Mouse (Mus musculus) limb, embryonic 14.5 days (tissue): ENCODE results near the gene Wnt1. TPM values are rescaled to one million over a fixed set of nuclear protein-coding genes. Genes with fewer than 3 reads are reported as not detected.

Experiments used
- ATAC-seq: fragments of 200-750 bp; cut with Nextera tagmentation; 2 replicates; pipeline ENCODE4 v1.8.0; 2017; ENCODE audit warnings: low read depth, moderate number of reproducible peaks, moderate TSS enrichment; ENCODE audit not compliant: low FRiP score
- DNase-seq: peaks from one replicate; pipeline ENCODE4 v3.0.0-alpha.2; 2015; ENCODE audit warnings: low spot score
- H3K27ac ChIP-seq: fragments of 300-500 bp; sonication (generic); replicated peaks from 2 replicates; pipeline ENCODE4 v1.5.1; 2014; ENCODE audit warnings: low read depth, mild to moderate bottlenecking, low read length, moderate library complexity, mixed read lengths
- H3K27me3 ChIP-seq: fragments of 300-500 bp; sonication (generic); 2 replicates; pipeline ENCODE4 v1.6.1; 2014; ENCODE audit warnings: low read length, mixed read lengths; ENCODE audit not compliant: control insufficient read depth, insufficient read depth
- H3K36me3 ChIP-seq: fragments of 300-500 bp; sonication (generic); 2 replicates; pipeline ENCODE4 v1.6.1; 2014; ENCODE audit warnings: mild to moderate bottlenecking, low read length, moderate library complexity, mixed read lengths; ENCODE audit not compliant: control insufficient read depth, insufficient read depth
- H3K4me1 ChIP-seq: fragments of 300-500 bp; sonication (generic); 2 replicates; pipeline ENCODE4 v1.6.1; 2014; ENCODE audit warnings: antibody characterized with exemption, low read length, mixed read lengths; ENCODE audit not compliant: control insufficient read depth, insufficient read depth
- H3K4me2 ChIP-seq: fragments of 300-500 bp; sonication (generic); replicated peaks from 2 replicates; pipeline ENCODE4 v1.6.1; 2014; ENCODE audit warnings: low read depth, mild to moderate bottlenecking, low read length, moderate library complexity; ENCODE audit not compliant: severe bottlenecking
- H3K4me3 ChIP-seq: fragments of 300-500 bp; sonication (generic); replicated peaks from 2 replicates; pipeline ENCODE4 v1.5.1; 2014; ENCODE audit warnings: low read length
- H3K9ac ChIP-seq: fragments of 300-500 bp; sonication (generic); 2 replicates; pipeline ENCODE4 v1.6.1; 2014; ENCODE audit warnings: mild to moderate bottlenecking, low read depth, low read length, moderate library complexity; ENCODE audit not compliant: severe bottlenecking
- H3K9me3 ChIP-seq: fragments of 300-500 bp; sonication (generic); 2 replicates; pipeline ENCODE4 v1.6.1; 2016; ENCODE audit warnings: low read length; ENCODE audit not compliant: control insufficient read depth
- POLR2A ChIP-seq: fragments of 200-500 bp; IDR thresholded peaks from 2 replicates; pipeline ENCODE4 v1.8.0; 2012; ENCODE audit warnings: inconsistent platforms, mild to moderate bottlenecking, moderate library complexity, borderline replicate concordance; ENCODE audit not compliant: insufficient read depth, insufficient read length; ENCODE audit errors: extremely low read depth
- WGBS: fragments of 180-500 bp; shearing (Covaris S2); extraction: QIAGEN DNeasy Blood & Tissue Kit; methylation state at CpG from one replicate; pipeline ENCODE4 v1.1.7; 2014; 5-methylcytosine and 5-hydroxymethylcytosine counted together
- polyA plus RNA-seq, 2 experiments: library from polyadenylated mRNA; depleted of rRNA in 1 of 2; stranded (reverse) in 1 of 2; unstranded in 1 of 2; fragments of >200 nt; fragmentation: Nextera tagmentation in 1 of 2; extraction: Ambion mirVana in 1 of 2; gene quantifications; 2 replicates each; pipeline versions ENCODE4 v1.2.1 to v1.2.3; 2012 to 2014

The Wnt1 gene
- polyA plus RNA-seq, 2 experiments, result not detected

DNA sequence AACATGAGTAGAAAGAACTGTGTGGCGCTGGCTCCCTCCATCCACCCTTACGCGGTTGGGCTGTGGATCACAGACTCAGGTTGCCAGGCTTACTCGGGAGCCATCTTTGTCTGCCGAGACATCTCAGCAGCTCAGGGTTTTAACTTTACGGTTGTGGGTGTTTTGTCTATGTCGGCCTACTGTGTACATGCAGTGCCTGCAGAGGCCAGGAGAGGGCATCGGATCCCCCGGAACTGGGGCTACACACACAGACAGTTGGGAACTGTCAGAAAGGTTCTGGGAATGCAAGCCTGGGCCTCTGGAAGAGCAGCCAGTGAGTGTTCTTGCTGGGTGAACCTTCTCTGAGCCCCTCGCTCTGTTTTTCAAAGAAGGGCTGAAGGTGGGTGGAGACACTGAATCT is 31.7 kb downstream of the Wnt1 start:
- Histone ChIP-seq H3K9ac (no peak overlapping the region), H3K27ac (no peak overlapping the region), H3K9me3 (no peaks in the 10 kb centered on the region), H3K4me2 (no peak overlapping the region), H3K36me3 (peaks cover 57% of the 10 kb centered on the region), H3K27me3 (no peaks in the 10 kb centered on the region), H3K4me3 (no peak overlapping the region), H3K4me1 (no peaks in the 10 kb centered on the region)
- no peak for TF ChIP-seq POLR2A
- DNase-seq (no peak), ATAC-seq (no peak)
- WGBS, result 35% methylated on average over 10 of the region's 10 CpGs

DNA sequence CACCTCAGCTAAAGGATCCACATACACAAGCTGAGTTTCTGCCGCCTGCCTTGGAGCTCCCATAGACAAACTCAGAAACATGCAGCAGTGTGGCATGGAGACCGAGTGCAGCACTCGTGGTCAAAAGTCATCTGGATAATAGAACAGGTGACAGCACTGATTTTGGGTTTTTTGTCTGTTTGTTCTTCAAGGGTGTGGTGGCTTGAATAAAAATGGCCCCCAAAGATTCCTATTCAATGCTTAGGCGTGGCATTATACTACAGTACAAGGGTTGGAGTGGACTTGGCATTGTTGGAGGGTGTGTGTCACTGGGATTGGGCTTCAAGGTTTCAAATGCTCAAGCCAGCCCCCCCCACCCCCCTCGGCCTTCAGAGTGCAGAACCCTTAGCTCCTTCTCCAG is 32.5 kb downstream of the Wnt1 start:
- H3K27ac ChIP-seq, result no peak overlapping the region
- no peaks in the 10 kb centered on the region for H3K9me3 ChIP-seq
- peaks cover 51% of the 10 kb centered on the region for H3K36me3 ChIP-seq
- DNase-seq, result no peak
- ATAC-seq, result no peak
- H3K4me1 ChIP-seq, result no peaks in the 10 kb centered on the region
- 92% methylated on average over 5 of the region's 5 CpGs for WGBS
- no peak overlapping the region for H3K9ac ChIP-seq
- no peaks in the 10 kb centered on the region for H3K27me3 ChIP-seq
- H3K4me3 ChIP-seq, result no peak overlapping the region
- no peak for TF ChIP-seq POLR2A
- no peak overlapping the region for H3K4me2 ChIP-seq

DNA sequence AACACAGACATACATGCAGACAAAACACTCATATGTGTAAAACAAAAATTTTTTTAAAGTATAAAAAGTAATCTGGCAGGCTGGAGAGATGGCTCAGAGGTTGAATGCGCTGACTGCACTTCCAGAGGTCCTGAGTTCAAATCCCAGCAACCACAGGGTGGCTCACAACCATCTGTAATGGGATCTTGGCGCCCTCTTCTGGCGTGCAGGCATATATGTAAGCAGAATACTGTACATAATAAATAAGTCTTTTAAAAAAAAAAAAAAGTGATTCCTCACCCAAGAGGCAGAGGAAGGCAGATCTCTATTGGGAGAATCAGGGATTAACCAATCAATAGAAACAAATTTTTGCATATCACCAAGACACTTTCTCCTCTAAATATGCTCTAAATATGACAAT is 33.8 kb downstream of the Wnt1 start:
- WGBS, result 72% methylated on average over 3 of the region's 3 CpGs
- H3K36me3 ChIP-seq, result peaks cover 50% of the 10 kb centered on the region
- no peak for DNase-seq

DNA sequence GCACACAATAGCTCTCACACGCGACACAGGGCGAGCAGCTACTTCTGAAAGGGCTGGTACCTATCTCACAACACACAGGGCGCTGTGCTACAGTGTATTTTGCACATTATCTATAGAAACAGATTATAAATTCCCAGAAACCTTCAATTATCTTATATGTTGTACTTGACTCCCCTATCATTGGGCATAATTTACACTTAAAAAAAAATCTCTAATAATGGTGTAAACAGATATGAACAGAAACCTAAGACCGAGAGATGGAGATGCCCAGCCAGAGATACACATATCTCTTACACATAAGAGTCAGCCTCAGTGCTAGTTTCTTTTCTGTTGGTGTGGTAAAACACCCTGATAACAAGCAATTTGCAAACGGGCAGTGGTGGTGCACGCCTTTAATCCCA is 38.0 kb downstream of the Wnt1 start:
- H3K27me3 ChIP-seq, result no peaks in the 10 kb centered on the region
- DNase-seq (no peak), ATAC-seq (no peak)
- H3K27ac ChIP-seq, result no peak overlapping the region
- no peak overlapping the region for H3K9ac ChIP-seq
- H3K9me3 ChIP-seq, result no peaks in the 10 kb centered on the region
- TF ChIP-seq POLR2A, result no peak
- WGBS, result 92% methylated on average over 7 of the region's 7 CpGs
- no peak overlapping the region for H3K4me2 ChIP-seq
- no peak overlapping the region for H3K4me3 ChIP-seq
- peaks cover 28% of the 10 kb centered on the region for H3K36me3 ChIP-seq
- H3K4me1 ChIP-seq, result peaks cover 6% of the 10 kb centered on the region; the same call in 1 of the 2 replicates

More for the DNA sequence above, 33.8 kb downstream of the Wnt1 start:
- H3K4me2 ChIP-seq, result no peak overlapping the region
- H3K4me1 ChIP-seq, result no peaks in the 10 kb centered on the region
- ATAC-seq, result no peak
- no peak overlapping the region for H3K9ac ChIP-seq
- H3K27me3 ChIP-seq, result no peaks in the 10 kb centered on the region
- H3K9me3 ChIP-seq, result no peaks in the 10 kb centered on the region
- no peak for TF ChIP-seq POLR2A
- no peak overlapping the region for H3K27ac ChIP-seq
- H3K4me3 ChIP-seq, result no peak overlapping the region

DNA sequence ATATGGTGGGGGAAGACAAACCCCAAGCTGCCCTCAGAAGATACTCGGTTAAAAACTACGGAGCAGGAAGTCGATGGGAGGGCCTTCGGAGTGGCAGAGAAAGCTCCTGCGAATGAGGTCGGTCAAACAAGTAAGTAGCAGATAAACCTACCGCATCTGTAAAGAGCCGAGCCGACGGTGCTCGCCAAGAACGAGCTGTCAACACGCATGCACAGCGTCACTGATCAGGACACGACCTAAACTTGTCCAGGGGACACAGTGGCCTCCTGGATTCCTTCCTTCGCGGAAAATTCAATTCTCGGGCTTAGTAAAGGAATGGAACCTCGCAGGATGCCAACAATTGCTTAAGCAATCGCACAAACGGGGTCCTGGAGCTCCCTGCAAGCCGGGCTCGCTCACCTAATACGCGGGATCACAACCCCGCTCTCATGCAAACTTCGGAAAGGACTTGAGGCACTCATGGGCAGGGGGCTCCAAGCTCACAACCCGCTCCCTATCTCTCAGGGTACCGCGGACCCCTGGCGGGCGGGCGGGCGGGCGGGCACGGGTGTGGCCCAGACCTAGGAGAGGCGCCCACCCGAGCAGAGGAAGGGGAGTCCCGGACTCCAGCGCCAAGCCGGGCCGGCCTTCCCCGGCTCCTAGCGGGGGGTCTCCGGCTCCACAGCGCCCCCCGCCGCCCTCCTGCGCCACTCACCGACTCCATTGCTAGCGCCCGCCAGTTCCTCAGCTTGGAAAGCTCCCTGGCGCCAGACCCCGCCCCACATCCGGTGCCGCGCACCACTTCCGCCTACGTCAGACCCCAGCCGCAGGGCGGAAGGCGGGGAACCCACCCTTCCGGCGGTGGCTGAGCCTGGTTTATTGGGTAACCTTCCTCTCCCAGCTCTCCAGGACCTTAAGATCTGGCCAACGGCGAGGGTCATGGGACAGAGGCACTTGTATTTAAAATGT is 41.4 kb downstream of the Wnt1 start, which contains the start of gene Prkag1:
Gene Prkag1, minus strand, starts transcription at position 786 of the 948 bp plus-strand sequence.
- Histone ChIP-seq H3K9me3 (no peaks in the 10 kb centered on the region), H3K4me2 (peak within 1 kb of the TSS; percentile 50), H3K4me1 (peaks cover 6% of the 10 kb centered on the region; the same call in 1 of the 2 replicates), H3K27ac (peak within 1 kb of the TSS; percentile 89), H3K4me3 (peak within 1 kb of the TSS; percentile 53), H3K9ac (peak within 1 kb of the TSS; percentile 78), H3K27me3 (no peaks in the 10 kb centered on the region), H3K36me3 (peaks cover 36% of the 10 kb centered on the region)
- TF ChIP-seq POLR2A, result no peak
- ATAC-seq (peak; percentile 95), DNase-seq (peak; percentile 92)
- under 1% methylated on average over 44 of the region's 66 CpGs for WGBS
